Mouse (Mus musculus) C2C12 (cell line): ENCODE results near the gene Cacng5. TPM values are rescaled to one million over a fixed set of nuclear protein-coding genes. Genes with fewer than 3 reads are reported as not detected.

Experiments used
- H3K27me3 ChIP-seq: one replicate; pipeline ENCODE4 v1.6.1; 2011; ENCODE audit not compliant: control insufficient read depth, insufficient read depth, insufficient read length
- H3K36me3 ChIP-seq: one replicate; pipeline ENCODE4 v1.6.1; 2011; ENCODE audit not compliant: control insufficient read depth, insufficient read depth
- H3K4me3 ChIP-seq: one replicate; pipeline ENCODE4 v1.5.1; 2011; ENCODE audit warnings: mild to moderate bottlenecking, control low read depth; ENCODE audit not compliant: poor library complexity, insufficient read depth, severe bottlenecking
- H3K79me2 ChIP-seq: one replicate; pipeline ENCODE4 v1.6.1; 2011; ENCODE audit not compliant: control insufficient read depth, insufficient read depth
- H3K79me3 ChIP-seq: one replicate; pipeline ENCODE4 v1.6.1; 2011; ENCODE audit warnings: low read depth, control low read depth
- H3ac ChIP-seq: one replicate; pipeline ENCODE3; 2011; ENCODE audit warnings: low read depth; ENCODE audit not compliant: control insufficient read depth, insufficient read length
- CEBPB ChIP-seq: IDR thresholded peaks from one replicate; pipeline ENCODE4 v1.6.1; 2011; ENCODE audit warnings: low read depth, mild to moderate bottlenecking, control low read depth, moderate library complexity
- CTCF ChIP-seq: IDR thresholded peaks from one replicate; pipeline ENCODE4 v1.5.1; 2011; ENCODE audit not compliant: control insufficient read depth, insufficient read depth, insufficient read length
- FOSL1 ChIP-seq: IDR thresholded peaks from one replicate; pipeline ENCODE4 v1.8.0; 2011; ENCODE audit warnings: mild to moderate bottlenecking, low read length; ENCODE audit not compliant: poor library complexity, insufficient read depth, severe bottlenecking
- MAX ChIP-seq: IDR thresholded peaks from one replicate; pipeline ENCODE4 v1.6.1; 2011; ENCODE audit warnings: mild to moderate bottlenecking, control low read depth
- MYOD1 ChIP-seq: IDR thresholded peaks from one replicate; pipeline ENCODE4 v1.6.1; 2011; ENCODE audit warnings: low read depth; ENCODE audit not compliant: control insufficient read depth, insufficient read length
- MYOG ChIP-seq: IDR thresholded peaks from one replicate; pipeline ENCODE4 v1.6.1; 2011; ENCODE audit not compliant: control insufficient read depth, insufficient read length; ENCODE audit errors: extremely low read depth
- USF1 ChIP-seq: IDR thresholded peaks from one replicate; pipeline ENCODE4 v1.6.1; 2011; ENCODE audit warnings: low read depth, mild to moderate bottlenecking, control low read depth, moderate library complexity
- polyA plus RNA-seq: library from polyadenylated mRNA; unstranded; fragments of >200 nt; fragmentation: generic; extraction: Trizol; gene quantifications from one replicate; pipeline ENCODE4 v1.2.1, GENCODE M21; 2012; ENCODE audit warnings: missing spikeins

Gene Cacng5
- polyA plus RNA-seq, 1 experiment, result not detected

DNA sequence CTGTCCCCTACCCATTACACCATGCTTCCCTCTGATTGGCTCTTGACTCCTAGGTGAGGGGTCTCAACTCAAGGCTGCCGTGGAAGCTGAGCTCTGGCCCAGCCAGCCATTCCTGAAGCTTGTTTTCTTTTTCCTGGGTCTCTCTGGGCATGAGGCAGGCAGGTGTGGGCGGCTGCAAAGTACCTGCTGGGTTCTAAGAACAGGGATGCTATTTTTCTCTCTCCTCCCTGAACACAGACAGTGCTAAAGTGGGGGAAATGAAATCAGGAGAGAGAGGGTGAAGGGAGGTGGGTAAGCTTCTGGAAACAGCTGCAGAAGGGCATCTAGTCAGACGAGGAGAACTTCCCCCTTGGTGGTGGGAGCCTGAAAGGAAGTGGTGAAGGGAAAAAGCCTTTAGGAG, 14.9 kb upstream of the Cacng5 start:
- Histone ChIP-seq H3K4me3 (no peak overlapping the region), H3K36me3 (no peaks in the 10 kb centered on the region), H3K27me3 (no peaks in the 10 kb centered on the region), H3K79me2 (no peaks in the 10 kb centered on the region), H3K79me3 (no peaks in the 10 kb centered on the region), H3ac (no peak overlapping the region)
- TF ChIP-seq MYOG, result no peak
- TF ChIP-seq MAX, result no peak
- TF ChIP-seq CEBPB, result no peak
- TF ChIP-seq USF1, result no peak
- TF ChIP-seq CTCF, result no peak
- TF ChIP-seq FOSL1, result no peak
- TF ChIP-seq MYOD1, result no peak

DNA sequence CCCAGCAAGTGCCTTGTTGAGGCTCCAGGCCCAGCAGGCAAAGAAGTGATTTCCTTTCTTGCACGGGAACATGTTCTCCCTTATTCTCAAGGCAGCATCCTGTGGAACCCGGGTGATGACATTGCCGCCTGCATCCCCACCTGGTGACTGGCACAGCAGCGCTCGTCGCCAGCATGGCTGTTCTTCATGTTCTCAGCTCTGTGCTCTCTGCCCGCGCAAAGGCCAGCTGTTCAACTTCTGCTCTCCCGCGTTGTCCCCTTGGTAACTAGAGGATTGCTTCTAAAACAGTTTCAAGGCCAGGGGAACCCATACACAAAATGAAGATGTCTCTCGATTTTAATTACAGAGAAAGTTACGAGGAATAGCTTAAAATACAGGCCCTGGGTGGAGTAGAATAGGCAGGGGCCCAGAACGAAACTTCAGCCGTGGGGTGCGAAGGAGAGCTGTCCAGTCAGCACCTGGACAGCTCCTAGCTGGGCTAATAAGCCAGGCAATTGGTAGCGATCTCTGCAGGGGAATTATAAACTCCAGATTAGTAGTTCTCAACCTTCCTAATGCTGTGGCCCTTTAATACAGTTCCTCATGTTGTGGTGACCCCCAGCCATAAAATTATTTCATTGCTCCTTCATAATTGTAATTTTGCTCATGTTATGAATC, 5.1 kb upstream of the Cacng5 start:
- Histone ChIP-seq H3K27me3 (peaks cover 23% of the 10 kb centered on the region), H3ac (no peak overlapping the region), H3K4me3 (no peak overlapping the region), H3K36me3 (no peaks in the 10 kb centered on the region), H3K79me2 (no peaks in the 10 kb centered on the region), H3K79me3 (no peaks in the 10 kb centered on the region)
- TF ChIP-seq CEBPB (no peak), MYOD1 (no peak), CTCF (no peak), FOSL1 (no peak), MYOG (no peak), USF1 (no peak), MAX (no peak)

DNA sequence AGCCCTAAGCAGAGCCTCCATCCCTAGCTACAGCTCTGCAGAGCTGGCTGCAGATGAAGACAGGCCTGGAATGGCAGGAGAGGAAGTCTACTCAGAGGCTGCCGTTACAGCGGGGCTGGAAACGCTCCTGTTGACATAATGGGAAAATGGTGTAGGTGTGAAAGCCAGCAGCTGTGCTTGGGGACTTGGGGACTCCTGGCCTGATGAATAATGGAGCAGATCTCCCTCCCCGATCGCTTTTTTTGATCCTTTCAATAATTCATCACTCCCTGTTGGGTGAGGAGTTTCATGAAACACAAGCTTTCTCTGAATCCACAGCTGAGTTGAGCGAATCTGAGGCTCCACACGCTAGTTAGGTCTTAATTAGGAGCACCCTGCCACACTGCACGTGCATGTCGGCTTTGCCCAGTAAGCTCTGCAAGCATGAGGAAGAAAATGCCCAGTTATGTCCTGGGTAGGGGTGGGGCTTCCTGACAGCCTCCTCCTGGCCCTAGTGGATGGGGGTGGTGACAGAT, 2.9 kb upstream of the Cacng5 start:
- no peak overlapping the region for H3ac ChIP-seq
- no peaks in the 10 kb centered on the region for H3K79me3 ChIP-seq
- H3K27me3 ChIP-seq, result peaks cover 33% of the 10 kb centered on the region
- no peak overlapping the region for H3K4me3 ChIP-seq
- TF ChIP-seq MAX, result no peak
- TF ChIP-seq CEBPB, result no peak
- TF ChIP-seq USF1, result no peak
- TF ChIP-seq MYOG, result no peak
- no peak for TF ChIP-seq MYOD1
- TF ChIP-seq FOSL1, result no peak
- no peak for TF ChIP-seq CTCF
- H3K79me2 ChIP-seq, result no peaks in the 10 kb centered on the region
- no peaks in the 10 kb centered on the region for H3K36me3 ChIP-seq

DNA sequence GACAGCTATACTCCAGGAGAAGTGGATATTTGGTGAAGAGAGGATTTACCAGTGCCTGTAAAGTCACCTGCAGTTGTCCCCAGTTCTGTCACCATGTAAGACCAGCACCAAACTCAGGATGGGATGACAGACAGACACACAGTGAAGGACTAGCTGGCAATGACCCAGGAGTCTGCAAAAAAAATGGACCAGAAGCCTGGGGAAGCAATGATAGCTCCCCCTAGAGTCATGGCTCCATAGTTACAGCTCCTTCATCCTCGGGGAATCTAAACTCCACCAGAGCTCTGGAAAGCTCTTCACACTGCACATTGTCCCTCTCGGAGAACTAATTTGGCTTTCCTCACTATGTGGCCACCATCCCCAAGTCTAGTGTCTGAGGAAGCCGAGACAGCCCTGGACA, 1.5 kb downstream of the Cacng5 start:
- TF ChIP-seq CEBPB (no peak), MYOG (no peak), MAX (no peak), MYOD1 (no peak), USF1 (no peak), CTCF (no peak), FOSL1 (no peak)
- Histone ChIP-seq H3K4me3 (no peak overlapping the region), H3K79me3 (no peaks in the 10 kb centered on the region), H3K36me3 (no peaks in the 10 kb centered on the region), H3ac (no peak overlapping the region), H3K79me2 (no peaks in the 10 kb centered on the region), H3K27me3 (peaks cover 39% of the 10 kb centered on the region)

DNA sequence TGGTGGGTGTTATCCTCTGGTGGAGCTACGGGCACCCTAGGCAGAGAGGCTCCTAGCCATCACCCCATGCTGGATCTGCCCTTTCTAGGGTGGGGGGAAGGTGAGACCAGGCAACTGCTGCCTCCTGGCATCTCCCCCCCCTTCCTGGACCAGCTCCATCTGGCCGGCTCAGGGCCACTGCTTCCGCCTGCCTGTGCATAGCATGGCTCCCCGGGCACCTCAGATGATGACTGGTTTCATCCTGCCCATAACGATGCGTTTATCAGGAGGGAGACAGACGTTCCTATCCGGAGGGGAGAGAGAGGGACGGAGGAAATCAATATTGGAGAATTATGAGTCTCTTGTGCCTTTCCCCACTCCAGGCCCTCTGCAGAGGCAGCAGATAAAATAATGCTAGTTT, 9.5 kb downstream of the Cacng5 start:
- Histone ChIP-seq H3K79me3 (no peaks in the 10 kb centered on the region), H3K36me3 (no peaks in the 10 kb centered on the region), H3ac (no peak overlapping the region), H3K79me2 (no peaks in the 10 kb centered on the region), H3K27me3 (no peaks in the 10 kb centered on the region), H3K4me3 (no peak overlapping the region)
- TF ChIP-seq FOSL1 (no peak), CTCF (no peak), MYOG (no peak), CEBPB (no peak), USF1 (no peak), MYOD1 (no peak), MAX (no peak)

DNA sequence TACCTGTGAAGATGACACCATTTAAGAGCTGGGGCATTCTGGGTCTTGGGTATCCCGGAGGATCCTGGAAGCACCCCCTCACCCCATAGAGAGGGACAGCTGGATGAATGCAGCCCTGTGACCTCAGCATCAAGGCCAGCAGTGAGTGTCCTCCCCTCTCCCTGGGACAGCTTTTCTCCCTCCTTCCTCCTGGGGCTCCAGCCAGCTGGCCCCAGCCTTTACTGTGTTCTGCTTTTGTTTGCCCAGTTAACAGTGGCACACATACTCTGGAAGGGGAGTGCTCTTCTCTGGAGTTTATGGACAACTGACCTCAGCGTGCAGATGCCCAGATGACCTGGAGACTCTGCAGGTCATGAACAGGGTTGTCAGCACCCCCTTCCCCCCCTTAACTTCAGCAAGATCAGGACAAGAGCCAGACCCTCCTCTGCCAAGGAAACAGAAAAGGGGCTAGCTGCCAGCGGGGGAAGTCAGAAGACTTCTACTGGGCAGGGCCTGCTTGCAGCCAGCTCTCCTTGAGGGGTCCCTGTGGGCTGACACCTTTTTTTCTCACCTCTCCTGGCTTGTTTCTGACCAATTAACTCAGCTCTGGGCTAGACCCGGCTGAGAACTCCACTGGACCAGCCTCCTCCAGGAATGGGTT, 10.8 kb downstream of the Cacng5 start:
- Histone ChIP-seq H3K4me3 (no peak overlapping the region), H3K79me2 (no peaks in the 10 kb centered on the region), H3ac (no peak overlapping the region), H3K79me3 (no peaks in the 10 kb centered on the region), H3K27me3 (no peaks in the 10 kb centered on the region), H3K36me3 (no peaks in the 10 kb centered on the region)
- TF ChIP-seq MYOG (no peak), CTCF (no peak), CEBPB (no peak), MYOD1 (no peak), USF1 (no peak), MAX (no peak), FOSL1 (no peak)
